Mouse (Mus musculus) E14TG2a.4 (cell line): ENCODE data around the gene 1810013L24Rik.

Experiments
- CTCF ChIP-seq: conservative IDR thresholded peaks from 2 replicates; pipeline ENCODE4 v1.5.1; 2014; ENCODE audit warnings: low read length
- NANOG ChIP-seq: IDR thresholded peaks from 2 replicates; pipeline ENCODE4 v1.6.1; 2014; ENCODE audit warnings: borderline replicate concordance, low read length, mixed read lengths

DNA sequence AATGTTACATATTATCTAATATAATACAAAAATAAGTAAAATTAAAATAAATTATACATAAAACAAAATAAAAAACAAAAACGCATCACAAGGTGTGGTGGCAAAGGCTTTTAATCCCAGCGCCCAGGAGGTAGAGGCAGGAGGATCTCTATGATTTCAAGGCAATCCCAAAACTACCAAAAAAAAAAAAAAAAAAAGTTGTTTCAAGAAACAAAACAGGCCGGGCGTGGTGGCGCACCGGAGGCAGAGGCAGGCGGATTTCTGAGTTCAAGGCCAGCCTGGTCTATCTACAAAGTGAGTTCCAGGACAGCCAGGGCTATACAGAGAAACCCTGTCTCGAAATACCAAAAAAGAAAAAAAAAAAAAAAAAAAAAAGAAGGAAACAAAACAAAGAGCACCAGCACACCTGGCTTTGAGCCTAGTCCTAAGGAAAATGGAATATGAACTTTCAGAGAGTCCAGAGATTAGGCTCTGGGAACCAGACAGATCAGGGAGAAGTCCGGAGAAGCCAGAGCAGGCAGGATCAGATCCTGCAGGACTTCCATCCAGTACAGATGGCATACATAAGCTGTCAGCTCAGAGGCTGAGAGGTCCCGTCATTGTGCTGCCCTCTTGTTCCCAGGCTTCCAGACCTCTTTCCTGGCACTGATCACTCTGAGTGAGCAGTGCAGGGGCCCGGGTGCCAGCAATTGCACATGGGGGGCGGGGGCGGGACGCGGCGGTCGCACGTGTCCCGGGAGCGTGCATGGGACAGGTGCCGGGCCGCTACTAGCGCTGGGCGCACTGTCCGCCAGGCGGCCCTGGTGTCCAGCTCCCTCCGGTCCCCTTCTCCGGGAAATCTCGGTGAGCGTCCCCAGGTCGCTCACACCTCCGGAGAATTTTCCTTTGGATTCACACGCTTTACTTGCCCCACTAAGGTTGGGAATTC, 1.0 kb upstream of the 1810013L24Rik start:
- TF ChIP-seq CTCF = no peak
- TF ChIP-seq NANOG = no peak
